Mouse (Mus musculus) bone marrow, adult 2 months (tissue): ENCODE results near the gene Fes.
A peak's percentile ranks its signal among the peaks of the same experiment; 100 is the strongest.

Source experiments
- CTCF ChIP-seq: fragments of 200-500 bp; IDR thresholded peaks from 2 replicates; pipeline ENCODE4 v1.5.1; 2011; ENCODE audit warnings: low read length, control low read depth; ENCODE audit not compliant: control insufficient read depth, insufficient read depth
- POLR2A ChIP-seq: fragments of 200-500 bp; IDR thresholded peaks from 2 replicates; pipeline ENCODE4 v1.6.1; 2011; ENCODE audit warnings: low read depth, mild to moderate bottlenecking, control low read depth, low read length, borderline replicate concordance; ENCODE audit not compliant: control insufficient read depth

DNA sequence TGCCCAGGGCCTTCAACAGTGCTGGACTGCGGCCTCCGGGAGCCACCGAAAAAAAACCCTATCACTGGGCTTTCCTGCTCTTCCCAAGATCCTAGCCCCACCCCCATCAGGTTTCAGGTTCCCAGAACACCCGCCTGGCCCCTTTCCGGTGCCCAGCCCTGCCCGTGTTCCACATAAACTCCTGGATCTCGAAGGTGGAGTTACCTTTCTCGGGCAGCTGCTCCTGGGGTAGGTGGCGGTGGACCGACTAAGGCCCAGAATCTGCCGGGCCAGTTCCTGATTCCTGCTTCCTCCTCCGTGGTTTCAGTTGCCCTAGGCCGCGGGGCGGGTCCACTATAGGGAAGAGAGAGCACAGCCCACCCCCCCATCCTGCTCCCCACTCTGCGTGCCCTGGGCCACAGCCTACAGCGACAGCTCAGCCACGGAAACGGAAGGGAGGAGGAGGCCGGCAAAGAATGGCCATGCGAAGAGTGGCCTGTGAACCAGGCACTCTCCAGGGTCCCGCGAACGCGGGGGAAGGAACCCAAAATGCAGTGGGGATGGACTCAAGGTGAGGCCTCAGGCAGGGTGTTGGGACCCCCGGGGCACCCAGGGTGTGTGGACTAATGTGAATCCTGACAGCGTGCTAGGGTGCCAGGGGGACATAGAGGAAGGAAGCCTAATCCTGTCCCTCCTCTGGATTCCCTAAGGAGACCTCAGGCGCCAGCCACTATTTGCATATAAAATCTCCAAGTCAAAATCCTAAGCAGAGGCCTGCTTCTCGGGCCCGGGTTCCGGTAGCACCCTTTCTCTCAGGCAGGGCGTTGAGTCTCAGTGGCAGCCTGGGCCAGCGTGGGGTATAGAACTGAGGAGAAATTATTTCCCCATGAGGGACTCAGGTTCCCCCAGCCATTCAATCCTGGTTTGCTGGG, at the start of gene Fes:
- TF ChIP-seq POLR2A (peak; percentile 80; the same call in 1 of the 2 replicates), CTCF (no peak)
